Mouse (Mus musculus): ENCODE results near the gene Kcnq1. TPM values are rescaled to one million over a fixed set of nuclear protein-coding genes. Genes with fewer than 3 reads are reported as not detected.

Gene Kcnq1
- polyA plus RNA-seq, 1 experiment, result 0.01 TPM

DNA sequence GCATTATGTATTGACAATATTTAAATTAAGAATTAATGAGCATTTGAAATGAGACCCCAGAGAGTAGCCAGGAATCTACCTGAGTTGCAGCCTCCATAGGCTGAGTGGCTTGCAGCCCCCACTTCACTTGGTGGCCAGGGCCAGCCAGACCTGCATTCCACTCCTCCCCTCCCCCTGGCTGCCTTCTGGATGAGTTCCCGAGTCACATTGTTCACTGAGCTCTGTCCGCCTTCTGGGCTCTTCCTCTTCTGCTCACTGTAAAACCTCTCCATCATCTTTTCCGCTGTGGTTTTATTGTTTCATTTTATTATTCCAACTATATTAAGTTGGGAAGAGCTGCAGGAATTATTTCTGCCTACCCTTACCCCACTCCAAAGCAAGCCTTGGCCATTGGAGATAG lies 204.1 kb downstream of the Kcnq1 start:
- H3K27me3 ChIP-seq (ENCODE audit: control insufficient read depth), result no peaks in the 10 kb centered on the region

DNA sequence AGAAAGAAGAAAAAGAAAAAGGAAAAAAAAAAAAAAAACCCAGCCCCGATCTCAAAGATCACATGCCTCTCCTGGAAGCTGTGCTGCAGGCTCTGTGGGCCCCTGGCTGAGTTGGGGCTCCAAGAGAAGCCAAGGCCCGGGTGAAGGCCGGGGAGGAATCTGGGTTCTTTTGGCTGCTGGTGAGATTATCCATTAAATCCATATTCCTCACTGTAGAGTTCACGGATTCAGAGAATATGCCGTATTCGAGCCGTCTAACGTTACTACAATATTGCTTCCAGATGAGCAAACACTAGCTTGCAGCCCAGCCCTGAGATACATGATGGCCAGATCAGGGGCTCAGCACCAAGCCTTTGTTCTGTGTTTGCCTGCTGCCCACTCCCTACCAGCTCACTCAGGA lies 204.7 kb downstream of the Kcnq1 start:
- H3K36me3 ChIP-seq (ENCODE audit: control insufficient read depth), result no peaks in the 10 kb centered on the region
- H3K4me3 ChIP-seq (replicated peaks), result no peak overlapping the region
- no peaks in the 10 kb centered on the region for H3K4me1 ChIP-seq (ENCODE audit: control insufficient read depth)
- H3K9me3 ChIP-seq (ENCODE audit: control insufficient read depth, low read length), result no peaks in the 10 kb centered on the region
- no peaks in the 10 kb centered on the region for H3K27me3 ChIP-seq (ENCODE audit: control insufficient read depth)
- TF ChIP-seq GATA1 (IDR thresholded peaks at IDR 0.05; ENCODE audit: low read length) (no peak), TAL1 (IDR thresholded peaks at IDR 0.05; ENCODE audit: low read length) (no peak)

More for the DNA sequence above, 204.1 kb downstream of the Kcnq1 start:
- Histone ChIP-seq H3K9me3 (ENCODE audit: control insufficient read depth, low read length) (no peaks in the 10 kb centered on the region), H3K36me3 (ENCODE audit: control insufficient read depth) (no peaks in the 10 kb centered on the region), H3K4me1 (ENCODE audit: control insufficient read depth) (no peaks in the 10 kb centered on the region), H3K4me3 (replicated peaks) (no peak overlapping the region)
- TF ChIP-seq GATA1 (IDR thresholded peaks at IDR 0.05; ENCODE audit: low read length) (no peak), TAL1 (IDR thresholded peaks at IDR 0.05; ENCODE audit: low read length) (no peak)

DNA sequence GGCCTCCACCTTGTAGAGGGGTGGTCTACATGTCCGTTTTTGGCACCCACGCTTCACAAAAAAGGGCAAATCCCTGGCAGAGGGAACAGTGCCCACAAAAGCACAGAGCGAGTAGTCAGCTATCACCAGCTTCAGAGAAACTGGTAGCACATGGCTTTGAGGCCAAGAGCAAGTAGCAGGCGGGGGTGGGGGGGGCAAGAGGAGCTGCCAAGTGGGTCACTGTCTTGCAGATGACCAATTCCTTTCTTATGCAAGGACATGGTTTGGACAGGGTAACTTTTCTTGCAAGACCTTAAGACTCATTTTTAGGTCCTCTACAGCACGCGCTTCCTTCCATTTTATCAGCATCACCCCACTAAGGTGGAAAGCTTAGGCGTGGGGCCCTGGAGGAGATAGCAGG lies 205.3 kb downstream of the Kcnq1 start:
- H3K36me3 ChIP-seq (ENCODE audit: control insufficient read depth), result no peaks in the 10 kb centered on the region
- no peaks in the 10 kb centered on the region for H3K4me1 ChIP-seq (ENCODE audit: control insufficient read depth)
- no peaks in the 10 kb centered on the region for H3K27me3 ChIP-seq (ENCODE audit: control insufficient read depth)
- TF ChIP-seq TAL1 (IDR thresholded peaks at IDR 0.05; ENCODE audit: low read length) (no peak), GATA1 (IDR thresholded peaks at IDR 0.05; ENCODE audit: low read length) (no peak)
- no peak overlapping the region for H3K4me3 ChIP-seq (replicated peaks)
- H3K9me3 ChIP-seq (ENCODE audit: control insufficient read depth, low read length), result no peaks in the 10 kb centered on the region

DNA sequence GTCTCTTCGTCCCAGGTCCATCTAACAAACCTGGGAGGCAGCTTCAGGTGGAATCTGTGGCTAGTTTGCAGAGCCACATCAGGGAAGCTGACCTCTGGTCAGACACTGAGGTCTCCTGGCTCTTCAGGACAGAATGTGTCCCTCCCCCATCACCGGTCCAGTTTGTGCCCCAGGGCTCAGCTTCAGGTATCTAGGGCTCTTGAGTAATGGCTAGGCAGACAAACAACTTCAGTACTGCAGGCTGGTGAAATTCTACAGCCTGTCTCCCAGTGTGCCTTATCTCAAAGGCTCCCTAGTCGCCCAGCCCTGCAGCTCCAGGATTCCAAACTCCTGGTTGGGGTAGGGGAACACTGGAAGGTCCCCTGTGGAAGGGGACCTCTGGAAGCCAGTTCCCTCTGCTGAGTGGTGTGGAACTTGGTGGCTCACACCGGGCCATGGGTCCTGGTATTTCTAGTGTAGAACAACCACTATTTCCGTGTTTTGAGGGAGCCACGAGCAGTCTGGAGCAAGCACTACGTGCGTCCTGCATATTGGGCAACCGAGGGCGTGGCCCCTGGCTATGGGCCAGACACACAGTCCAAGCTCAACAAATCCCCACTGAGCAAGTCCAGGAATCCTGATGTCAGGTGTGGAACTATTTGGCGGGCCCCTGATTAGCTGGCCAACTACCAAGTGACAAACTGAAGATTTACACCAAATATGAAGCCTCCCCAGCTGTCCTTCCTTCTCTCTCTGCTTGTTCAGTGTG lies 207.6 kb downstream of the Kcnq1 start:
- Histone ChIP-seq H3K36me3 (ENCODE audit: control insufficient read depth) (no peaks in the 10 kb centered on the region), H3K4me3 (replicated peaks) (no peak overlapping the region), H3K4me1 (ENCODE audit: control insufficient read depth) (no peaks in the 10 kb centered on the region), H3K9me3 (ENCODE audit: control insufficient read depth, low read length) (no peaks in the 10 kb centered on the region), H3K27me3 (ENCODE audit: control insufficient read depth) (no peaks in the 10 kb centered on the region)
- TF ChIP-seq TAL1 (IDR thresholded peaks at IDR 0.05; ENCODE audit: low read length) (no peak), GATA1 (IDR thresholded peaks at IDR 0.05; ENCODE audit: low read length) (no peak)

DNA sequence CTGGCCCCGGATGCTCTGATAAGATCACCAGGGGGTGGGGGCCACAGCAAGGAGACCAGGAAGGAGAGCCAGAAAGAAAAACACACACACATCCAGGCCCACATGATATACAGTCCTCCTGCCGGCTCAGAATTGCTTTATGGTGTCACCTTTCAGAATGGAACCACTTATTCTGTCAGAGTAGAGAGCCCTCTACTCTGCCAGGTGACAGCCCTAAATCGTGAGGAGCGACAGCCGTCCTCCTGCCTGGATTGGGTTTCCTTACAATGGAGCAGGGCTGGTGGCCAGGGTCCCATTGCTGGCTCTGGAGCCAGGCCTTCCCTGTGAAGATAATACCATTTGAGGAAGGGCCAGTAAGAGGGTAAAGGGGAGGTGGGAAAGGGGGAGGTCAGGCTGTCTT lies 212.3 kb downstream of the Kcnq1 start:
- TF ChIP-seq GATA1 (IDR thresholded peaks at IDR 0.05; ENCODE audit: low read length) (no peak), TAL1 (IDR thresholded peaks at IDR 0.05; ENCODE audit: low read length) (no peak)
- Histone ChIP-seq H3K27me3 (ENCODE audit: control insufficient read depth) (no peaks in the 10 kb centered on the region), H3K36me3 (ENCODE audit: control insufficient read depth) (no peaks in the 10 kb centered on the region), H3K4me3 (replicated peaks) (no peak overlapping the region), H3K4me1 (ENCODE audit: control insufficient read depth) (no peaks in the 10 kb centered on the region), H3K9me3 (ENCODE audit: control insufficient read depth, low read length) (no peaks in the 10 kb centered on the region)

DNA sequence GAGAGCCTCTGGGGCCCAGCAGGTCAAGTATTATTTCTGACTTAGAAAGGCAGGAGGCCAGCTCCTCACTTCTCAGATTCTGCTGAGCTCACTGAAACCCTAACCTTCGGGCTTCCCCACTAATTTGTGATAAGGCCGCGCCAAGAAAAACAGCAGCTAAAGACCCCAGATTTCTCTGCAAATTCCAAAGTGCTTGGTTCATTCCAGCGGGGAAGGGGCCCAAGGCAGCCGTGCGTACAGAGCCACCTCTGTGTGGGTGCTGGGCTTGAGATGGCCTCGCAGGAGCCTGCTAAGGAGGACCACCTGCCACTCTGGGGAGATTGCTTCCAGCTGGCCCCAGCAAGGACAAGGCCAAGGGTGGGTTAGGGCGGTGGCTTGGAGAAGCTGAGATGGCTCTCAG lies 214.2 kb downstream of the Kcnq1 start:
- Histone ChIP-seq H3K9me3 (ENCODE audit: control insufficient read depth, low read length) (no peaks in the 10 kb centered on the region), H3K36me3 (ENCODE audit: control insufficient read depth) (no peaks in the 10 kb centered on the region), H3K4me1 (ENCODE audit: control insufficient read depth) (no peaks in the 10 kb centered on the region), H3K27me3 (ENCODE audit: control insufficient read depth) (no peaks in the 10 kb centered on the region), H3K4me3 (replicated peaks) (no peak overlapping the region)
- TF ChIP-seq GATA1 (IDR thresholded peaks at IDR 0.05; ENCODE audit: low read length), result no peak
- no peak for TF ChIP-seq TAL1 (IDR thresholded peaks at IDR 0.05; ENCODE audit: low read length)

DNA sequence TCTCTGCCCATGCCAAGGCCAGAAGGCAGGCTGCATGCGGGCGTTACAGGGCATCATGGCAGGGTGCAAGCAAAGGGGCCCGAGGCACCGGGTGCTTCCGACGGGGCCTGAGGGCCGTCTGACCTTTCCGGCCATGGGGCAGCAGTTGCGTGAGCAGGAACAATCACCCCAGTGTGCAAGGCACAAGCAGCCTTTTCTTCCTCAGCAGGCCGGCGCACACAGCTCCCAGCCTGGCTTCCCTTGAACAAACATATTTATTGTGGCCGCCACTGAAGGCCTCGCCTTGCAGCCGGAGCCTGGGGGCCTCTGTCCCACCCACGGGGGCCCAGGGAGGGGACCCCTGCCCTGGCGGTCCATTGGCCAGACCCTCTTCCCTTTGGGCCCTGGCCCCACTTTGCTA lies 218.9 kb downstream of the Kcnq1 start:
- TF ChIP-seq GATA1 (IDR thresholded peaks at IDR 0.05; ENCODE audit: low read length) (no peak), TAL1 (IDR thresholded peaks at IDR 0.05; ENCODE audit: low read length) (no peak)
- H3K4me3 ChIP-seq (replicated peaks), result no peak overlapping the region
- no peaks in the 10 kb centered on the region for H3K36me3 ChIP-seq (ENCODE audit: control insufficient read depth)
- no peaks in the 10 kb centered on the region for H3K4me1 ChIP-seq (ENCODE audit: control insufficient read depth)
- no peaks in the 10 kb centered on the region for H3K9me3 ChIP-seq (ENCODE audit: control insufficient read depth, low read length)
- no peaks in the 10 kb centered on the region for H3K27me3 ChIP-seq (ENCODE audit: control insufficient read depth)

DNA sequence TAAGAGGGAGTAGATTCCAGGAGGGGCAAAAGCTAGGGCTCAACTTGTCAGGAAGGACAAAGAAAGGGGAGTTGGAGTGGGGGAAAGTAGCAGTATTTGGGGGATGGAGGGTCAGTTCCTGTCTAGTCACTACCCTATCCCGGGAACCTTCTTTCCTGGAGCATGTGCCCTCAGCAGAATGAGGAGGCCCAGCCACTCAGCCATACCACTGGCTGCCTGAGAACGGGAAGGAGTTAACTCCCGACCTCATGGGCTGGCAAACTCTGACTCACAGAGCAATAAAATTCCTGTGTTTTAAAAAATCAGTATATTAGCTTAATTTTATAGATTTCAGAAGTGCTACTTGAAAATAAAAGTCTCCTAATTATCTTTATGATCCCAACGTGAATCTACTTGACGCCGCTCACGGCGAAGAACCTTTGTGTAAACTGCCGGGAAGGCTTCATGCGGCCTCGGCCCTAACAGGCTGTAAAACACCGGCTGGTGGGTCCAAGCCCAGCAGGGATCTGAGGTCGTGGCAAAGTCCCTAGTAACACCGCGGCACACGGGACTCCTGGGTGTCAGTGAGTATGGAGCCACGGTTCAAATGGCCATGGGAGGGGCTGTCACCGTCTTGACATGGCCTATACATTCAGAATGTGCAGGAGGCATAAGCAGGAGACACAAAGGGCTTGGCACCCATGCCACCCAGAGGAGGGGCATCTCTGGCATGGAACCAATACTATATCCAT lies 222.2 kb downstream of the Kcnq1 start:
- H3K4me3 ChIP-seq (replicated peaks), result no peak overlapping the region
- TF ChIP-seq GATA1 (IDR thresholded peaks at IDR 0.05; ENCODE audit: low read length) (no peak), TAL1 (IDR thresholded peaks at IDR 0.05; ENCODE audit: low read length) (no peak)
- no peaks in the 10 kb centered on the region for H3K27me3 ChIP-seq (ENCODE audit: control insufficient read depth)

DNA sequence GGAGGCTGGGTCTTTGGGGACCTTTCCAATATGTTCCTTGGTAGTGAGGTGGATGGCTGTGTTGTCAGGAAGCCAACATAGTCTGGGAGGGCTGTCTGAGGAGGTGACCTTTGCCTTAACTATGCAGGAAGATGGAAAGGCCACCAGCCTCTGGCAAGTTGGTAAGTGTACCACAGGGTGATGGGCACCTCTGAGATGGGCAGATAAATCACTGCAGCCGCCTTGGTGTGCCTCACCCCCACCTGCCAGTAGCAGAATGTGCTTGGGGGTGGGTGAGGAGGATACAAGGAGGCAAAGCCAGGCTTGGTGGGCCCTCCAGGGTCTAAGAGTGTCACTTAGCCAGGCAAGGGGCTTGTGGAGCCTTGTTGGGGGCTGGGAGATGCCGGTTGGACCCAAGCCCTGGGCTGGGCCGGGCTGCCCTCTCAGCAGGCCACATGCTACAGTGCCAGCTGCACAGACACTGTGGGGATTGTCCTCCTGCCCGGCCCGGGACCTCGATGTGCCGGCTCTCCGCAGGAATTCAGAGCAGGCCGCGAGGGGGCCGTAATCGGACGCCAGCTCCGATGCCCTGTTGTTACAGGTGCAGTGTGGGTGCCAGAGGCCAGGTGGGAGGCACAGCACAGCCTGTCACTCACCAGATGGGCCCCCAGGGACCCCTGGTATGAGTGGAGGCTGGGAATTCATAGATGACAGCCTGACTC lies 223.1 kb downstream of the Kcnq1 start:
- TF ChIP-seq GATA1 (IDR thresholded peaks at IDR 0.05; ENCODE audit: low read length), result no peak
- no peak for TF ChIP-seq TAL1 (IDR thresholded peaks at IDR 0.05; ENCODE audit: low read length)
- Histone ChIP-seq H3K4me1 (ENCODE audit: control insufficient read depth) (no peaks in the 10 kb centered on the region), H3K27me3 (ENCODE audit: control insufficient read depth) (no peaks in the 10 kb centered on the region), H3K36me3 (ENCODE audit: control insufficient read depth) (no peaks in the 10 kb centered on the region), H3K4me3 (replicated peaks) (no peak overlapping the region), H3K9me3 (ENCODE audit: control insufficient read depth, low read length) (no peaks in the 10 kb centered on the region)

More for the DNA sequence above, 222.2 kb downstream of the Kcnq1 start:
- no peaks in the 10 kb centered on the region for H3K9me3 ChIP-seq (ENCODE audit: control insufficient read depth, low read length)
- H3K36me3 ChIP-seq (ENCODE audit: control insufficient read depth), result no peaks in the 10 kb centered on the region
- no peaks in the 10 kb centered on the region for H3K4me1 ChIP-seq (ENCODE audit: control insufficient read depth)
